Mouse (Mus musculus): ENCODE measurements around the gene Trim45. TPM values are rescaled to one million over a fixed set of nuclear protein-coding genes. Genes with fewer than 3 reads are reported as not detected.

The Trim45 gene
- total and polyA plus RNA-seq, 3 experiments: 2.7 to 10.3 (median 9.6) TPM

DNA sequence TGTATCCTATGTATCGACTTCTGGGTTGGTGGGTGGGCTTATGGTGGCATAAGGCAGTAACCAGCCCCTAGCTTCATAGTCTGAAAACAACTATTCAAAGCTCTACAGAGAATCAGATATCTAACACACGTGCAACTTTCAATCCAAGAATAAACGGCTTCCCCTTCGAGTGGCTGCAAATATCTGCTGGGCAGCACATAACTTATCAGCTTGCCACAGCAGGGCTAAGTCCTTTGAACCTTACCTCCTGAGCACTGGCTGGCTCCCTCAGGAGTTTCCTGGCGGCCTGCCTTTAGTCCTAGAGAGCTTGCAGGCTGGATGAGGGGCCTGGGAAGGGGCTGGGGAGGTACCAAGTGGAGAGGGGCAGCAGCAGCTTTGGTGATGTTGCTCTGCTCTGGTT is 39.0 kb downstream of the Trim45 start:
- Histone ChIP-seq H3K27ac (no peak overlapping the region), H3K79me2 (replicated peaks; ENCODE audit: control insufficient read depth, insufficient read depth, low read length) (no peaks in the 10 kb centered on the region), H3K4me1 (ENCODE audit: control insufficient read depth, insufficient read depth, low read length) (no peaks in the 10 kb centered on the region), H3K9ac (ENCODE audit: low read depth, low read length) (no peak overlapping the region), H3K4me3 (no peak overlapping the region), H3K36me3 (ENCODE audit: control insufficient read depth, insufficient read depth, low read length) (no peaks in the 10 kb centered on the region), H3K27me3 (ENCODE audit: control insufficient read depth, insufficient read depth, low read length) (no peaks in the 10 kb centered on the region)
- WGBS: 38% methylated on average over 5 of the region's 5 CpGs
- TF ChIP-seq CTCF (IDR thresholded peaks at IDR 0.05) (no peak), EP300 (IDR thresholded peaks at IDR 0.05; ENCODE audit: insufficient read depth, low read depth, low read length) (no peak), POLR2A (IDR thresholded peaks at IDR 0.05; ENCODE audit: insufficient read depth, low read depth, low read length) (no peak)
- DNase-seq: no peak
- intact Hi-C loops (cut with DNase I): no loop called here

GRCm38 (mm10) chr3:100961501-100961900 is 39.5 kb downstream of the Trim45 start:
- H3K4me3 ChIP-seq: no peak overlapping the region
- no peak overlapping the region for H3K9ac ChIP-seq (ENCODE audit: low read depth, low read length)
- H3K27me3 ChIP-seq (ENCODE audit: control insufficient read depth, insufficient read depth, low read length): no peaks in the 10 kb centered on the region
- no peak overlapping the region for H3K27ac ChIP-seq
- TF ChIP-seq EP300 (IDR thresholded peaks at IDR 0.05; ENCODE audit: insufficient read depth, low read depth, low read length) (no peak), POLR2A (IDR thresholded peaks at IDR 0.05; ENCODE audit: insufficient read depth, low read depth, low read length) (no peak), CTCF (IDR thresholded peaks at IDR 0.05) (no peak)
- no peaks in the 10 kb centered on the region for H3K79me2 ChIP-seq (replicated peaks; ENCODE audit: control insufficient read depth, insufficient read depth, low read length)
- H3K4me1 ChIP-seq (ENCODE audit: control insufficient read depth, insufficient read depth, low read length): no peaks in the 10 kb centered on the region
- intact Hi-C loops (cut with DNase I): no loop called here
- DNase-seq: no peak
- H3K36me3 ChIP-seq (ENCODE audit: control insufficient read depth, insufficient read depth, low read length): no peaks in the 10 kb centered on the region
- WGBS: 67% methylated on average over 7 of the region's 7 CpGs

DNA sequence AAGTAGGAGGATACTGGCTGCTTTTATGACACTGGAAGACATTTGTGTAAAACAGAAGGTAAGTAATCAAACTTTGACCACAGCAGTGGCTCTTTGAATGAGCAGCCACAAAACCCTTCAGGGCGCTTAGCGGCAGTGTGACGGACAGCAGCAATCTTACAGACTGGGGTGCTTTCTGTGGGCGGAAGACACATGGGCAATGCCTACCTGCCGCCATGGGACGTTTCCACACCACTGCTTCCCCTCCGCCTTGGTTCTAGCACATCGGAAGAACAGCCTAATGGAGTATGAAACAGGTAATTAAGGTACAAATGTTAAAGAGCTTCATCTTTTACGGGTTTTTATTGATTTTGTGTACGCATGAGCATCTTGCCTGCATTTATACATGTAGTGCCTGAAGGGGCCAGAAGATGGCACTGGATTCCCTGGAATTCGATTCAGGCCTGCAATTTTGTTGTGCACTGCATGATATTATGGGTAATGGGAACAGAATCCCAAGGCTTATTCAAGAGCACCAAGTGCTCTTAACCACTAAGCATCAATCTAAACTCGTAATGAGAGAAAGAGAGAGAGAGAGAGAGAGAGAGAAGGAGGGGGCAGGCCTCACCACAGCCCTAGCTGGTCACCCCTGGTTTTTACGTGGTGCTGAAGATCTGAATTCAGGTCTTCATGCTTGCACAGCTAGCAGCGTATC is 42.0 kb downstream of the Trim45 start:
- Histone ChIP-seq H3K4me3 (no peak overlapping the region), H3K4me1 (ENCODE audit: control insufficient read depth, insufficient read depth, low read length) (no peaks in the 10 kb centered on the region), H3K27ac (no peak overlapping the region), H3K9ac (ENCODE audit: low read depth, low read length) (no peak overlapping the region), H3K27me3 (ENCODE audit: control insufficient read depth, insufficient read depth, low read length) (no peaks in the 10 kb centered on the region), H3K36me3 (ENCODE audit: control insufficient read depth, insufficient read depth, low read length) (no peaks in the 10 kb centered on the region), H3K79me2 (replicated peaks; ENCODE audit: control insufficient read depth, insufficient read depth, low read length) (no peaks in the 10 kb centered on the region)
- peak in 1 of 2 experiments; percentile 46 for DNase-seq
- intact Hi-C loops (cut with DNase I): no loop called here
- TF ChIP-seq CTCF (IDR thresholded peaks at IDR 0.05): peak; percentile 80
- TF ChIP-seq EP300 (IDR thresholded peaks at IDR 0.05; ENCODE audit: insufficient read depth, low read depth, low read length): no peak
- WGBS: 84% methylated on average over 14 of the region's 14 CpGs

DNA sequence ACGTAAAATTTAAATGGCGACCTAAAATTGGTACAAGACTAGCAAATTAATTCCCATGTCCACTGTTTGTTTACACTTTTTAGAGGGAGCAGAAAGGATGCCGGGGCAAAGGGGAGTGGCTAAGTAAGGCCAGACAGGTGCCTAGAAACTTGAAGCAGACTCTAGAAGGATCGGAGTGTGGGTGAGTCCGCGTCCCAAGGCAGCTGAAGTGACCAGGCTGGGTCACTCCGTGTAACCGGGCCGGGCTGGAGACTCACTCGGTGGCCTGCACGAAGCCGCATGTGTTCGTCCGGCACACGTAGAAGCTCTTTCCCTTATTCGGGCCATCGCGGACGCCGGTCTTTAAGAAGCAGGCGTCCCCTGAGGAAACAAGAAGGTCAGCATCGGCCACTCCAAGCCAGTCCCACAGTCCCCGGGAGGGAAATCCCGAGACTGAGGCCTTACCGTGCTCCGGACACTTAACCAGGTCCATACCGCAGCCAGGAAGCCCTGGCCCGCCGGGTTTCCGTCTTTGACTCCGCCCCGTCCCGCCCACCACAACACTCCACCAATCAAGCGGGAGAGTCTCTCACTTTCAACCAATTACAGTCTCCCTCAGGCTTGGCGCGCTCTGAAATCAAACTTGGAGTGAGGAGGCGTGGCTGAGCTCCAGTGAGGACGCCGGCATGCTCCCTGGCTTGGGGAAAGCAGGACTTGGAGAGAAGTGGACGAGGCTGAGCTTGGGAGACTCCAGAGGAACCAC is 47.3 kb downstream of the Trim45 start, which contains the start of gene Ttf2:
Gene Ttf2 (minus strand): TSS at position 488 of the 742 bp plus-strand sequence.
- Histone ChIP-seq H3K27ac (no peak within 1 kb of the TSS), H3K4me3 (peak within 1 kb of the TSS; percentile 67), H3K27me3 (ENCODE audit: control insufficient read depth, insufficient read depth, low read length) (no peaks in the 10 kb centered on the region), H3K79me2 (replicated peaks; ENCODE audit: control insufficient read depth, insufficient read depth, low read length) (no peaks in the 10 kb centered on the region), H3K36me3 (ENCODE audit: control insufficient read depth, insufficient read depth, low read length) (no peaks in the 10 kb centered on the region), H3K9ac (ENCODE audit: low read depth, low read length) (peak within 1 kb of the TSS; percentile 66), H3K4me1 (ENCODE audit: control insufficient read depth, insufficient read depth, low read length) (no peaks in the 10 kb centered on the region)
- WGBS: under 1% methylated on average over 40 of the region's 40 CpGs
- TF ChIP-seq CTCF (IDR thresholded peaks at IDR 0.05) (no peak), EP300 (IDR thresholded peaks at IDR 0.05; ENCODE audit: insufficient read depth, low read depth, low read length) (no peak), POLR2A (IDR thresholded peaks at IDR 0.05; ENCODE audit: insufficient read depth, low read depth, low read length) (no peak; the same call in 1 of the 2 replicates)
- peak; percentile 93 to 95 for DNase-seq
- intact Hi-C loops (cut with DNase I): loop anchor here (2.0 kb wide), 1 partner anchor 47 kb away; the partner anchor contains the start of gene Trim45

DNA sequence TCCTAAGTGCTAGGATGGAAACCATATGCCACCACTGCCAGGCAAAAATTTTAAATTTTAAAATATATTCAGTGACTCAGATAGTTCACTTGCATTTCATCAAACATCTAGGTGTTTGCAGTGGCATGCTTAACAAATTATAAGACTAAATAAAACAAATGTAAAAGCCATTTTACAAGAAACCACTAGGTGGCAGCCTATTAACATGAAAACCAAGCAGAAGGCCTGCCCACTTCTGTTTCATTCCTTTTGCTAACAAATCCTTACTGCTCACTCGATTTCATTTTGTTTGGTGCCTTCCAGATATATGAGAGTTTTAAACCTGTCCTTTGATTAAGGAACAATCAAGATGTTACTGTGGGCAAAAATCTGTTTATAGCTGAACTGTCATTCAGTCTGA is 51.9 kb downstream of the Trim45 start:
- WGBS: 2% methylated on average over 1 of the region's 1 CpGs
- Histone ChIP-seq H3K27ac (no peak overlapping the region), H3K36me3 (ENCODE audit: control insufficient read depth, insufficient read depth, low read length) (no peaks in the 10 kb centered on the region), H3K27me3 (ENCODE audit: control insufficient read depth, insufficient read depth, low read length) (no peaks in the 10 kb centered on the region), H3K79me2 (replicated peaks; ENCODE audit: control insufficient read depth, insufficient read depth, low read length) (no peaks in the 10 kb centered on the region), H3K9ac (ENCODE audit: low read depth, low read length) (no peak overlapping the region), H3K4me3 (no peak overlapping the region), H3K4me1 (ENCODE audit: control insufficient read depth, insufficient read depth, low read length) (no peaks in the 10 kb centered on the region)
- TF ChIP-seq POLR2A (IDR thresholded peaks at IDR 0.05; ENCODE audit: insufficient read depth, low read depth, low read length): no peak
- no peak for TF ChIP-seq EP300 (IDR thresholded peaks at IDR 0.05; ENCODE audit: insufficient read depth, low read depth, low read length)
- peak; percentile 88 for TF ChIP-seq CTCF (IDR thresholded peaks at IDR 0.05)
- intact Hi-C loops (cut with DNase I): loop anchor here (1.0 to 5.0 kb wide), 5 partner anchors 25 to 838 kb away; no protein-coding TSS in a partner anchor
- no peak for DNase-seq

DNA sequence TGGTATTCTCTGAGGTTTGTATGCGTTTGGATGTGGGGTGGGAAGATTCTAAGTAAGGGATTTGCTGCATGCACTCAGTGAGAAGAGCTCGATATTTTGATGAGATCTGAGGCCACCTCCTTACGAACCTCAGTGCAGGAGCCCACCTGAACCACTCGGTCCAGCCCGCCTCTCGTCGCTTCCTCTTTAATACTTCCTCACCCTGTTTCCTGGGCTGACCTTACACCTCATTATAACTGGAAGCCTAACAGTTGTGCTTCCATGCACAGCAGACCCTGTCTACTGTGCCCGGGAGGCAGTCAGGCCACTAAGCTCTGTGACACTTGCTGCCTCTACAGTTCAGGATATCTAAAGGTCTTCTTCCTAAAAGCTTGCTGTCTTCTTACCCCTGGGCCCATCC is 57.3 kb downstream of the Trim45 start:
- 61% methylated on average over 8 of the region's 8 CpGs for WGBS
- H3K79me2 ChIP-seq (replicated peaks; ENCODE audit: control insufficient read depth, insufficient read depth, low read length): no peaks in the 10 kb centered on the region
- H3K4me3 ChIP-seq: no peak overlapping the region
- no peak overlapping the region for H3K27ac ChIP-seq
- TF ChIP-seq POLR2A (IDR thresholded peaks at IDR 0.05; ENCODE audit: insufficient read depth, low read depth, low read length) (no peak), EP300 (IDR thresholded peaks at IDR 0.05; ENCODE audit: insufficient read depth, low read depth, low read length) (no peak), CTCF (IDR thresholded peaks at IDR 0.05) (no peak)
- no peak overlapping the region for H3K9ac ChIP-seq (ENCODE audit: low read depth, low read length)
- intact Hi-C loops (cut with DNase I): no loop called here
- DNase-seq: no peak
- H3K36me3 ChIP-seq (ENCODE audit: control insufficient read depth, insufficient read depth, low read length): no peaks in the 10 kb centered on the region
- H3K27me3 ChIP-seq (ENCODE audit: control insufficient read depth, insufficient read depth, low read length): no peaks in the 10 kb centered on the region
- no peaks in the 10 kb centered on the region for H3K4me1 ChIP-seq (ENCODE audit: control insufficient read depth, insufficient read depth, low read length)

Other genes starting within 250 kb of the Trim45 start
- 10 to 100 TPM; 48.0 to 49.8 TPM for gene Man1a2, start 236.7 kb upstream of the Trim45 start, total RNA-seq (2021)
- gene Man1a2, start 236.7 kb upstream of the Trim45 start, polyA plus RNA-seq (2012; rRNA removed): 3.8 and 8.0 TPM in 2 replicates
- gene Vtcn1, start 96.7 kb upstream of the Trim45 start, total RNA-seq (2021): under 1 TPM; 0.32 to 0.44 TPM
- gene Vtcn1, start 96.7 kb upstream of the Trim45 start, polyA plus RNA-seq (2012; rRNA removed): 0.41 and 0.92 TPM in 2 replicates
- gene Ttf2, start 47.5 kb downstream of the Trim45 start, total RNA-seq (2021): 1 to 10 TPM; 1.8 to 2.0 TPM
- 1.6 and 2.6 TPM in 2 replicates for gene Ttf2, start 47.5 kb downstream of the Trim45 start, polyA plus RNA-seq (2012; rRNA removed)
- gene Cd101, start 107.4 kb downstream of the Trim45 start, total RNA-seq (2021): under 1 TPM; 0.13 to 0.23 TPM
- gene Cd101, start 107.4 kb downstream of the Trim45 start, polyA plus RNA-seq (2012; rRNA removed): 0.41 and 0.50 TPM in 2 replicates
- 10 to 100 TPM; 19.4 to 25.1 TPM for gene Ptgfrn, start 188.1 kb downstream of the Trim45 start, total RNA-seq (2021)
- 18.5 and 27.2 TPM in 2 replicates for gene Ptgfrn, start 188.1 kb downstream of the Trim45 start, polyA plus RNA-seq (2012; rRNA removed)

Data from heart, adult 2 months (tissue).